Mouse (Mus musculus): ENCODE data around the gene Cnr1. TPM values are rescaled to one million over a fixed set of nuclear protein-coding genes. Genes with fewer than 3 reads are reported as not detected.

Cnr1 gene
- polyA plus RNA-seq (2015; fragmentation: Illumina TruSeq; extraction: RNeasy Lipid Tissue Mini Kit (QIAGEN cat#74804); ENCODE audit: low read depth, low replicate concordance) = 73.2 TPM

GRCm38 (mm10) chr4:33924234-33924888 is at the start of gene Cnr1:
Gene Cnr1 (plus strand): TSS chr4:33924593.

Other genes with a start within 250 kb of the Cnr1 start
- 0.40 TPM for gene Spaca1, start 125.6 kb downstream of the Cnr1 start, polyA plus RNA-seq (2015; fragmentation: Illumina TruSeq; extraction: RNeasy Lipid Tissue Mini Kit (QIAGEN cat#74804); ENCODE audit: low read depth, low replicate concordance)

Measured in brain, adult 10 weeks (tissue).